Mouse (Mus musculus) stomach, embryonic 15.5 days (tissue): ENCODE results near the gene 2310057N15Rik. TPM values are rescaled to one million over a fixed set of nuclear protein-coding genes. Genes with fewer than 3 reads are reported as not detected.

ENCODE experiments used
- polyA plus RNA-seq: library from polyadenylated mRNA; unstranded; fragments of >200 nt; fragmentation: Nextera tagmentation; extraction: Ambion mirVana; gene quantifications from 2 replicates; pipeline ENCODE4 v1.2.1, GENCODE M21; 2015

Gene 2310057N15Rik
- polyA plus RNA-seq, 1 experiment from 2014 or later, result not detected

Other genes starting within 250 kb of the 2310057N15Rik start
- gene Cldn8, start 211.0 kb downstream of the 2310057N15Rik start, polyA plus RNA-seq, result 18.5 and 20.6 TPM in 2 replicates
- gene Krtap24-1, start 161.9 kb downstream of the 2310057N15Rik start, polyA plus RNA-seq, result not detected in 2 replicates
- not detected in 2 replicates for gene 2310079G19Rik, start 146.5 kb downstream of the 2310057N15Rik start, polyA plus RNA-seq
- not detected in 2 replicates for gene Krtap26-1, start 126.4 kb downstream of the 2310057N15Rik start, polyA plus RNA-seq
- gene Krtap27-1, start 102.5 kb downstream of the 2310057N15Rik start, polyA plus RNA-seq, result not detected in 2 replicates
- gene 2310061N02Rik, start 66.2 kb downstream of the 2310057N15Rik start, polyA plus RNA-seq, result not detected in 2 replicates
- gene Krtap13-1, start 45.3 kb downstream of the 2310057N15Rik start, polyA plus RNA-seq, result not detected in 2 replicates
- gene Krtap13, start 22.6 kb downstream of the 2310057N15Rik start, polyA plus RNA-seq, result not detected in 2 replicates
- not detected in 2 replicates for gene 2310034C09Rik, start 15.4 kb downstream of the 2310057N15Rik start, polyA plus RNA-seq
- not detected in 2 replicates for gene Gm5965, start 3.7 kb upstream of the 2310057N15Rik start, polyA plus RNA-seq
- not detected in 2 replicates for gene Gm20741, start 38.0 kb upstream of the 2310057N15Rik start, polyA plus RNA-seq
- not detected in 2 replicates for gene Krtap15, start 46.0 kb upstream of the 2310057N15Rik start, polyA plus RNA-seq
- gene Krtap14, start 51.9 kb upstream of the 2310057N15Rik start, polyA plus RNA-seq, result not detected in 2 replicates
- not detected in 2 replicates for gene Krtap19-1, start 95.2 kb upstream of the 2310057N15Rik start, polyA plus RNA-seq
- not detected in 2 replicates for gene Krtap19-2, start 100.1 kb upstream of the 2310057N15Rik start, polyA plus RNA-seq
- not detected in 2 replicates for gene Krtap19-3, start 103.8 kb upstream of the 2310057N15Rik start, polyA plus RNA-seq
- gene Krtap19-4, start 110.9 kb upstream of the 2310057N15Rik start, polyA plus RNA-seq, result not detected in 2 replicates
- gene Krtap19-5, start 122.3 kb upstream of the 2310057N15Rik start, polyA plus RNA-seq, result not detected in 2 replicates
- not detected in 2 replicates for gene Krtap19-9b, start 158.1 kb upstream of the 2310057N15Rik start, polyA plus RNA-seq
- not detected in 2 replicates for gene Krtap16-3, start 188.7 kb upstream of the 2310057N15Rik start, polyA plus RNA-seq
- not detected in 2 replicates for gene Krtap22-2, start 236.6 kb upstream of the 2310057N15Rik start, polyA plus RNA-seq
- not detected in 2 replicates for gene Gm10229, start 241.1 kb upstream of the 2310057N15Rik start, polyA plus RNA-seq